Mouse (Mus musculus): ENCODE data around the gene Tomm40l.

DNA sequence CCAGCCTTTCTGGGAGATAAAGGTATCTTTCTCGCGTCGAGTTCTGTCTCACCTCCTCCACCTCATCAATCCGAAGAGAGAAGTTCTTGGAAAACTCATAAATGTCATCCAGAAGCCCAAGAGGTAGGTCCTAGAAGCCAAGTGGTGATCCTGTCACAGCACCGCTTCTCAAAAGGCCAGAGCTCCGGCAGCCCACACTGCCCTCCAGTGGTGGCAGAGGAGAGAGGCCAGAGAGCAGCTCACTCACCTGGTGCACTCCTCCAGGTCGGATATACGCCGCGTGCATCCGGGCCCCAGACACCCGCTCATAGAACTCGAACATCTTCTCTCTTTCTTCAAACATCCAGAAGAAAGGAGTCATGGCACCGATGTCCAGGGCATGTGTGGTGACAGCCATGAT is 16.1 kb upstream of the Tomm40l start:
- TF ChIP-seq POLR2A (IDR thresholded peaks at IDR 0.05; ENCODE audit: insufficient read depth, low read depth, low read length) (no peak), CTCF (IDR thresholded peaks at IDR 0.05; ENCODE audit: insufficient read depth, low read depth, low read length) (peak; percentile 56)
